Comparison of ENCODE assay signal across 20 mouse cellular contexts in genomic region chr15:101873231-101873630, GRCm38 (mm10). TPM values are rescaled to one million over a fixed set of nuclear protein-coding genes. Genes with fewer than 3 reads are reported as not detected.
DNase-seq lines count a peak whose midpoint lies in the region; ATAC-seq lines count a peak whose summit lies in the region.
"Had no signal": no experiment of that assay in that cellular context is flagged by ENCODE, and none has a peak within 500 bp of the region (broad histone marks: within the 10 kb centered on the region; RNA-seq: fewer than 3 reads in every experiment).

No protein-coding gene starts in this region.

- ATAC-seq in megakaryocyte progenitor cell, adult 5-6 weeks (replicated peaks; ENCODE audit: poor library complexity): no peak
- ATAC-seq: forebrain, embryonic 14.5 days; forebrain, postnatal 0 days had no signal

- DNase-seq in layer of hippocampus, adult 9-11 months: peak; percentile 25
- DNase-seq in layer of hippocampus, postnatal 36 days: no peak
- DNase-seq in 3T3-L1 (ENCODE audit: low read depth, low spot score) (peak; percentile 38), NIH3T3 (ENCODE audit: low read depth) (peak; percentile 24)
- no peak for DNase-seq in spleen, postnatal 36 days (ENCODE audit: low spot score in 2 of 2)
- DNase-seq: adrenal gland, postnatal 10 days; cerebellum, adult 18-20 months; cerebellum, adult 9-10 months; cerebellum, postnatal 14 days; forebrain, postnatal 0 days; gastrocnemius, adult 2 months; gastrocnemius, postnatal 14 days; heart, adult 11 months had no signal

RNA-seq across cellular contexts. Expression of gene Krt77, which starts 3.7 kb away (rescaled TPM):
- 10 to 100 TPM in 1 of 2 experiments, 1 to 10 TPM in 1; 9.2 to 10.1 TPM for total RNA-seq in layer of hippocampus, postnatal 36 days (2021)
- not detected in 2 replicates for total RNA-seq in megakaryocyte progenitor cell, adult 5-6 weeks (2015)
- total RNA-seq in megakaryocyte progenitor cell, adult 5-6 weeks (2017): not detected in 2 replicates
- total RNA-seq: adrenal gland, postnatal 10 days; ES-E14; gastrocnemius, adult 2 months; gastrocnemius, postnatal 14 days; gastrocnemius, postnatal 4 days; heart, adult 8-10 months; heart, postnatal 25 days; hematopoietic stem cell, adult 5-6 weeks had no signal

RNA-seq across cellular contexts. Expression of gene Krt76, which starts 19.5 kb away (rescaled TPM):
- total RNA-seq in layer of hippocampus, postnatal 36 days (2021): not detected
- not detected in 2 replicates for total RNA-seq in megakaryocyte progenitor cell, adult 5-6 weeks (2015)
- not detected in 2 replicates for total RNA-seq in megakaryocyte progenitor cell, adult 5-6 weeks (2017)
- total RNA-seq: adrenal gland, postnatal 10 days; forebrain, postnatal 0 days; gastrocnemius, adult 2 months; gastrocnemius, postnatal 14 days; gastrocnemius, postnatal 4 days; heart, adult 8-10 months; heart, postnatal 25 days; hematopoietic stem cell, adult 5-6 weeks had no signal

RNA-seq across cellular contexts. Expression of gene Krt1, which starts 22.6 kb away (rescaled TPM):
- 1 to 10 TPM; 3.5 to 4.6 TPM for total RNA-seq in layer of hippocampus, postnatal 36 days (2021)
- total RNA-seq in megakaryocyte progenitor cell, adult 5-6 weeks (2015): not detected in 2 replicates
- total RNA-seq in megakaryocyte progenitor cell, adult 5-6 weeks (2017): not detected in 2 replicates
- total RNA-seq: gastrocnemius, adult 2 months; gastrocnemius, postnatal 14 days; heart, adult 8-10 months; heart, postnatal 25 days; hematopoietic stem cell, adult 5-6 weeks had no signal

RNA-seq across cellular contexts. Expression of gene Krt4, which starts 51.3 kb away (rescaled TPM):
- total RNA-seq in layer of hippocampus, postnatal 36 days (2021): not detected
- total RNA-seq in megakaryocyte progenitor cell, adult 5-6 weeks (2015): 0.52 TPM in 1 of 2 replicates, not detected in the other
- not detected in 2 replicates for total RNA-seq in megakaryocyte progenitor cell, adult 5-6 weeks (2017)
- total RNA-seq: forebrain, postnatal 0 days; gastrocnemius, adult 2 months; heart, adult 8-10 months; heart, postnatal 25 days; hematopoietic stem cell, adult 5-6 weeks had no signal

RNA-seq across cellular contexts. Expression of gene Krt2, which starts 55.3 kb away (rescaled TPM):
- total RNA-seq in layer of hippocampus, postnatal 36 days (2021): 1 to 10 TPM; 4.6 to 6.4 TPM
- not detected in 2 replicates for total RNA-seq in megakaryocyte progenitor cell, adult 5-6 weeks (2015)
- not detected in 2 replicates for total RNA-seq in megakaryocyte progenitor cell, adult 5-6 weeks (2017)
- total RNA-seq: adrenal gland, postnatal 10 days; ES-E14; gastrocnemius, adult 2 months; gastrocnemius, postnatal 14 days; gastrocnemius, postnatal 4 days; heart, adult 8-10 months; heart, postnatal 25 days; hematopoietic stem cell, adult 5-6 weeks had no signal

Comparison
In these comparisons a context has a peak if more than half of its experiments do, and no peak if none do; other contexts are left out.
1. DNase-seq: peak in layer of hippocampus, adult 9-11 months (single experiment), 3T3-L1 (single experiment) and NIH3T3 (single experiment); none in layer of hippocampus, postnatal 36 days (0 of 2) and spleen, postnatal 36 days (0 of 2).
2. RNA of gene Krt77, which starts 3.7 kb away (total RNA-seq): 9.2 to 10.1 TPM in layer of hippocampus, postnatal 36 days; not detected in megakaryocyte progenitor cell, adult 5-6 weeks; every median in the first group is over 10 times any median in the second.
3. RNA of gene Krt1, which starts 22.6 kb away (total RNA-seq): 3.5 to 4.6 TPM in layer of hippocampus, postnatal 36 days; not detected in megakaryocyte progenitor cell, adult 5-6 weeks; every median in the first group is over 4 times any median in the second.